Mouse (Mus musculus) lung, postnatal 10 days (tissue): ENCODE results near the gene Gm11172.

Experiments used
- DNase-seq: peaks from one replicate; pipeline ENCODE4 v3.0.0; 2021

Gene Gm11172

DNA sequence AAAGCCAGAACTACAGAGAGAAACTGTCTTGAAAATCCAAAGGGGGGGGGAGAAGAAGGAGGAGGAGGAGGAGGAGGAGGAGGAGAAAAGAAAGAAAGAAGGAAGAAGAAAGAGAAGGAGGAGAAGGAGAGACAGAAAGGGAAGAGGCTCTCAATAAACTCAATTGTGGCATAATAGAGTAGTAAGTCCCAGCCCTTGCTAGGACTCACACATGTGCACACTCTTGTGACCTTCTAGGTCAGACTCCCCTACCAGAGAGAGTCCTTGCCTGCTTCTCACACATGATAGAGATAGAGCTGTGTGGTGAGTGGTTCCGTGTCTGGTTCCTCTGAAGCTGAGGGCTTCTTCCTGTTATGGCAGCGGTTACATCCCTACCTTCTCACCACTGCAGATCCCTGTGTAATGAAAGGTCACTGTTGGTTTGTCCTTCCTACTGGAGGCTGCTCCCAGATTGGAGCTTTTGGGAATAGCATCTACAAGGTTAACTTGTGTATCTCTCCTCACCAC is at the start of gene Gm11172:
TSS of gene Gm11172 (plus strand) at position 51 of the 507 bp plus-strand sequence.
- DNase-seq: no peak

DNA sequence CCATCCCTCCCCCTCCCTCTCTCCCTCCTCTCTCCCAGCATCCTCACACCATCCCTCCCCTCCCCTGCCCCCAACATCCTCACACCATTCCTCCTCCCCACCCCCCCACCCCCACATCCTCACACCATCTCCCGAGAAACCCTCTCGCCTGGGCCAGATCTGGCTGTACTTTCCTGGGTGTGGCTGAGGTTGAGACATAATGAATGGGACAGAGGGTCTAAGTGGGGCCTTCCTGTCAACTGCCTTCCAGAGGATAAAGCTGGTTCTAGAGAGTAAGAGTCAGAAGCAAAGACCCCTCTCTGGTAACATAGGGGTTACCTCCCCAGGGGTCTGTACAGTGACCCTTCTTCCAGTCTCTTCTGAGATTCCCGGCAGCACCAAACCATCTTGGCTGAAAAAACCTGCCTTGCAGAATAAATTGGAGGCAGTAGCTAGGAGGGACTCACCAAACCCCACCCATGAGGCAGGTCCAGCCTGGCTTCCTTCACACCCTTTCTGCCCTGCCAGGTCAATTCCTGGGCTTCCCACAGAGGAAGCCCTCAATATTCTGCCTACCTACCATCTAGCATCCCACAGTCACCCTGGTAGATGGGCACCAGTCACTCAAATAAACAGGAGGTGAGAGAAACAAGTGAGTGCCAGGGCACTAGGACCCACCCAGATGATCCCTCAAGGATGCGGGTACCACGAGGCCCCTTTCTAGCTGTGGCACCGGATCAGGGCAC is 49.0 kb upstream of the Gm11172 start:
- DNase-seq: no peak

DNA sequence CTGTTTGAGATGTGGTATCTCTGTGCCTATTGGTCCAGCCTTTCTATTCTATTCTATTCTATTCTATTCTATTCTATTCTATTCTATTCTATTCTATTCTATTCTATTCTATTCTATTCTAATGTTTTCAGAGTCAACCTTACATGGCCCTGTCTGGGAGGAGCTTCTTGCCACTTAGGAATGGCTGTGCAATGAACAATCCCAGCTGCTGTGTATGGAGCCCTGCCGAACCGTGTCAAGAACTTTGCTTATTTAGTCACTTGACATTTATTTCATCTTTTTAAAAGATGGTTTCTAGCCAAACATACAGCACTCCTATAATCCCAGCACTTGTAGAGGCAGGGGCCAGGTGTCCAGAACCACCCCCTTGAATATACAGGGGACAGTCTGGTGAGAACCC is 48.4 kb upstream of the Gm11172 start:
- peak; percentile 69 for DNase-seq

DNA sequence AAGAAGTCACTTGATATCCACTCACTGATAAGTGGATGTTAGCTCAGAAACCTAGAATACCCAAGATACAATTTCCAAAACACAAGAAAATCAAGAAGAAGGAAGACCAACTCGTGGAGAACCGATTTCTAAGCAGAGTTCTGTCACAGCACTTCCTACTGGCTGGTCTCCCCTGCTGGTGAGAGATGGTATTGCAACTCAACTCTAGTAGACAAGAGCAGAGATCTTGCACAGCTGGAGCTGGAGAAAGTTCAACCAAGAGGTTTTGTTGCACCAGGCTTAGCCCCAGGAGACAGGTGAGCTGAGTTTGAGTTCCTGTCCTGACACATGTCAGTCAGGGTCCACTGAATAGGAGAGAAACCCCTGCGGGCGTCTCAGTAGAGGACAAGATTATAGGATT is 45.6 kb upstream of the Gm11172 start:
- DNase-seq: peak; percentile 89

DNA sequence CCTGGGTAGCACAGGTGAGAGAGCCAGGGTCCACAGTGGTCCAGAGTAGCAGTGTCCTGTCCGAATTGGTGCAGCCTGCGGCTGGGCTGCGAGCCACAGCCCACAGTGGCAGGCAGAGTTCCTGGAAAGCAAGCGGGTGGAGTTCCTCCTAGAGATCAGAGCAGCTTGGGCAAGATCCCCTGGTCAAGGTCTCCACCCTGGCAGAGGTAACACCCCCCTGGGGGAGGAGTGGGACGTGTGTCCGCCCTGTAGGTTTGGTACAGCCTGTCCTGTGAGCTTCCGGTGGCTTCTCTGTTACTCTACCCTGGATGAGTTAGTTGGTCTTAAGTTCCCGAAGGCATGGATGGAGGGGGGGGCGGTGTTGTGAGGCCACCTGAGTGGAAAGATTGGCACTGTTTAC is 43.9 kb upstream of the Gm11172 start:
- DNase-seq: no peak

DNA sequence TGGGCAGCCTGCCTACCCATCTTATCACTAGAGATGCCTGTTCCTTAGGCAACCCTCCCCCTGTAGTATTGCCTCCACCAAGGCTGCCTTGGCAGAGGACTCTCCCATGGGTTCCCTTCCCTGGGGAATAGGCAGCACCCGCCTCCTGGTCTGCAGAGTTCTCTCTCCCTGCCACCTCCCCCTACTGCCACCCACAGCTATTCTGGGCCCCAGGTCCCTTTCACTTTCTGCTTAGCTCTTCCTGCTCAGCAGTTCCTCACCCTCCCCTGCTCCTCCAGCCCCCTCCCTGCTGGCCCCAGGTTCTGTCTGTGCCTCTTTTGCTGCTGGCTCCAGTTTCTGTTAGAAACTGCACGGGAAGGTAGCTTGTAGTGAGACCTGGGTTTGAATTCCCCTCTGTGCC is 43.1 kb upstream of the Gm11172 start:
- DNase-seq: no peak

DNA sequence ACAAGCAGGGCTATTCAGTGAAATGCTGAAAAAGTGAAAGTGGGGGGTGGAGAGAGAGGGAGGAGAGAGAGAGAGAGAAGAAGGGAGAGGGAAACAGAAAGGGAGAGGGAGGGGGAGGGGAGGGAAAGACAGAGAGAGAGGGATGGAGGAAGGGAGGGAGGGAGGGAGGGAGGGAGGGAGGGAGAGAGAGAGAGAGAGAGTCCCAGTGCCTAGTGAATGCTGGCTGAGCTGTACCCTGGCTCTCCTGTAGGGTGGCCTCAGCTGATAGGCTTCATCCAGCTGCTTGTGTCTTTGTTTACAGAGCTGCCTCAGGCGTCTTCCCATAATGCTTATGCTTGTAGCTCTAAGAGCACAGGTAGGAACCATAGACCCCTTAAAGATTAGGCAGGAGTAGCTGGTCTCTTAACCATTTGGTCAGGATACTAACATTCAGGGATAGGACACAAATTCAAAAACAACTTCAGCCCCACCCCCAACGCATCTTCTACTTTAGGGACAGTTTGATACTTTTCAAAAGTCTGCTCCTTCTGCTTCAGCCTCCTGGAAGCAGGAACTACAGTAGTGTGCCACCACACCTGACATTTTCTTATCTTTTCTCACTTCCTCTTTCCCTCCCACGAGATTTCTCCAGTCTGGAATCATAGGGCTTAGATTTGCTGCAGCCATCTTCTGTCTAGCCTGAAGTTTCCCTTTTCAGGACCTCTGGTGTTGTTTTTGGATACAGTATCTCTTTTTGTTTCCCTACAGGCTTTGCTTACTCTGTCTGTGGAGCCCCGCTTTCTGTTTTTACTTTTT is 42.0 kb upstream of the Gm11172 start:
- DNase-seq: no peak

DNA sequence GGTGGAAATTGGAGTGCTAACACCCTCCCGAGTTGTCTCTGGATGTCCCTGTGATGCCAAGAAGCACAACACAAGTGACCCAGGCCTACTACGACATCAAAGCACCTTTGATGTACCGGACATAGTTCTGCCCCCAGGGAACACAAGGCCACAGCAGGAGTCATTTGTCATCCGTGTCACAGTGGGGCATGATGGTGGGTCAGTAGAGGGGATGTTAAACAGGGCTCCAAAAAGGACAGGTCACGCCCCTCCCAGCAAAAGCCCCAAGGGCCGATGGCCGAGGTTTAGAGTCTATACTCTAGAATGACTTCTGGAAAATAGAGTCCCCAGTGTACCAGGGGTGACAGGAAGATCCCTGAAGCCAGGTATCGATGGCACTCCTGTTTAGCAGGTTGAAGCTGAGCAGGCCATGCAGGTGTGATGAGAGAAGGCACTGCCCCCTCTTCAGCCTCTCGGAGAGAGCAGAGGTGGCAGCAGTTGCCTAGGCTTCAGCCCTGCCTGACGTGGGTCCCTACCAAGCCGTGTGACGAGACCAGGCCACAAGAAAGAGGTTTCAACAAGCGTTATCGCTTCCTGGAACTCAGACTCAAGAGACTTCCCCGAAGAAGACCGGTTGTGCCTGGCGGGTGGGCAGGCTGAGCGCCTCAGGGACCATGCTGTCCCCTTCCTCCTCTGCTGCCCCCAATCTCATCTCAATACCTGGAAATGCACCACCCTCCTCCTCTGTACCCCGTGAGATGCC is 40.8 kb upstream of the Gm11172 start:
- DNase-seq: no peak

DNA sequence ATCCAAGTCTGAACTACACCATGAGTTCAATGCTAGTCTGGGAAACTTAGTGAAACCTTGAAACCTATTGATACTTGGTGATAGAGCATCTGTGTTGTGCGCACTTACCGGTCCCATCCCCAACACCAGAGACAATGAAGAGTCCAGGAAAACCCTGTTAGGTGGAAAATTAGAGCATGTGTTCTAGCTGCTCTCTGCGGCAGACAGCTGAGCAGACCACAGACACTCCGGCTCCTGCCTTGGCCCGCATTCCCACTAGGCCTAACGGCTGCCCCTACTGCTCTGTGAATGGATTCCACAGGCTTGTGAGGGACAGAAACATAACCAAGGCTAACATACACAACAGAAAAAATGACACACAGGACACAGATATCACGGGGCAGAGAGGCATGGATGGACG is 39.2 kb upstream of the Gm11172 start:
- no peak for DNase-seq

DNA sequence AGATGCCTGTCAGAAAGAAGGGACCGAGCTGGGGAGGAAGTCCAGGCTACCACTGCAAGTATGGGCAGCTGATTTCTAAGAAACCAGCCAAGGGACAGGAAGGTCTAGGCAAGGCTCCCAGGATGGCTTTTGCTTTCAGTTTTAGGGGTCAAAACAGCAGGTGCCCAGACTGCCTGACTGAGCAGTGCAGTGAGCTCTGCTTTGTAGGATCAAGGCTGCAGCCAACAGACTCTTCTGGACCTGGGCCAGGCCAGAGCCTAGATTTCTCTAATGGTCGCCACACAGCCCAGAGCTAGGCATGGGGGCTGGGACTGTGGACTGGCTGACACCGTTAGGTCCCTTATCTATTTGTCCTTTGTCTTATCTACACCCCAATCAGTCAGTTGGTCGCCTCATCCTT is 38.0 kb upstream of the Gm11172 start:
- no peak for DNase-seq

DNA sequence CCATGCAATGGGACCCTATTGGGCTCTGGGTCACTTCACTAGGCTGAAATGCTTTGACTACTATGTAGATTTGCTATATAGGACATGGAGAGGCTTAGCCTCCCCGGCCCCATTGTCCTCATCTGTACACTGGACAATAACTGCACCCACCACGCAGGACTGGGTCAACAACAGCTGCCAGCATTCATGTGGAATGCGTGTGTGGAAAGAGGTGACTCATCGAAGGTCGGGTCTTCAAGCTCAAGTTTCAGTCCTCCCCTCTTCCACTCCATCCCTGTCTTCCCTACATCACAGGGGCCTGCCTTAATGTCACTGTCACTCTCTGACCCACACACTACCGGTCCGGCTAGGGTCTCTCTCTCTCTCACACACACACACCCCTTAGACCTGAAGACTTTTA is 36.4 kb upstream of the Gm11172 start:
- DNase-seq: no peak

DNA sequence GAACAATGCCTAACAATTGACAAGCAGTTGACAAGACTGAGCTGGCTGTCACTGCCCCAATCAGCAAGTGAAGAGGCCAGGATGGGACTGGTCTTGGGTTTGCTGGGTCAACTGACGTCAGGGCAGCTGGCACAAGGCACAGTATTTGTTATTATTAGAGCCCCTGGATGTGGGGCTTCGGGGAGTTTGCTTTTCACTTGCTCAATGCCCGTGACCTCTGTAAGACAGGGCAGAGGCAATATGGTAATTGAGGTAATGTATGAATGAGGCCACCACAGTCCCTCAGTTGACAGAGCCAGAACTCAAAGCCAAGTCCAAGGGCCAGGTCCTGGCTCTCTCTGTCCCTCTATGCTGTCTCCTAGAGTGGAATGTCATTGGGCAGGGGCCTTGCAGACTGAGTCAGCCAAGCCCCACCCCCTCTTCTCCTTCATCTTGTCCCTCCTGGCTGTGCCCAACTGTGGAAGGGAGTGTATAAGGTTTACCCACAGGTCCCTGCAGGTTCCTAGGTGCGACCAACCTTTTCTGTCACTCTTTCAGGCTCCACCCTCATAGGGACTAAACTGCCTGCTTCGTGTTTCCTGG is 35.0 kb upstream of the Gm11172 start:
- no peak for DNase-seq

DNA sequence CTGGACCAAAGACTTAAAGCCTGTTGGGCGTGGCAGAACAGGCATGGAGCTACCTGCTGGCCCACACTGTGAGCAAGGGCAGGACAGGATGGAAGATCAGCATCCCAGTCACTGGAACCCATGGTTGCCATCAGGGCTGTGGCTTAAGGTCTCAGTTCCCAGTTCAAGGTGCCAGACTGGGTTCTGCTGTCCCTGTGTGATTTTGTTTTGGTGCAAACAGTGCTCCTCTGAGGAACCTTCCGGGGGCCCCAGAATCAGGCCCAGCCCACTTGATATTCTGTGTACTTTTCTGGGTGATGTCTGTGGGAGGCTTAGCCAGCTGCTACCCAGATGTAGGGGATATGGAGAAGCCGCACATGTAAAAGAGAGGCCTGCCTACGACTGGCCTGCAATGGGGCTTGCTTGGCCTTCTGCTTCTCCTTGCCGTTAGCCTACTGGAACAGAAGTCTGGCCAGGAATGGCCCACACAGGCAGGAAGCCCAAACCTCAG is 32.0 kb upstream of the Gm11172 start:
- no peak for DNase-seq

DNA sequence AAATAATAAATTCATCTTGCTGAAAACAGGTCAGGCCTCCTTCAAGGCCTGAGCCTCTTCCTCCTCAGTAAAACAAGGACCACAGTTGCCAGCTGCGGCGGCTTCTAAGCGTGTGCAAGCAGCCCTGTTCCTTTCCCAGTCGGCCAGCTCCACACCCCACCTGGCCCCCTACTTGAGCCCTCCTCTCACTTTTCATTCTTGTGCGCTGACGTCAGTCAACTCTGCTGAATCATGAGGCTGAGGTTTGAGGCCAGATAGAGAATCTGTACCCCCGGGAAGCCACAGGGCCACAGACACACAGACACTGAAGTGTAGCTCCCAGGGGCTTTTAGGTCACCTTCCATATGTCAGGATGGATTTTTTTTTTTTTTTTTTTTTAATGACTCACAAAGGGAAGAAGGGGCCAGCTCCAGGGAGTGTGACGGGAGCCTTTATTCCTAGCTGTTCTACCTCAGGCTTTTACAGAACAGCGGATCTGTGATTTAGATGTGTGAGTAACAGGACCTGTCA is 30.8 kb upstream of the Gm11172 start:
- no peak for DNase-seq

DNA sequence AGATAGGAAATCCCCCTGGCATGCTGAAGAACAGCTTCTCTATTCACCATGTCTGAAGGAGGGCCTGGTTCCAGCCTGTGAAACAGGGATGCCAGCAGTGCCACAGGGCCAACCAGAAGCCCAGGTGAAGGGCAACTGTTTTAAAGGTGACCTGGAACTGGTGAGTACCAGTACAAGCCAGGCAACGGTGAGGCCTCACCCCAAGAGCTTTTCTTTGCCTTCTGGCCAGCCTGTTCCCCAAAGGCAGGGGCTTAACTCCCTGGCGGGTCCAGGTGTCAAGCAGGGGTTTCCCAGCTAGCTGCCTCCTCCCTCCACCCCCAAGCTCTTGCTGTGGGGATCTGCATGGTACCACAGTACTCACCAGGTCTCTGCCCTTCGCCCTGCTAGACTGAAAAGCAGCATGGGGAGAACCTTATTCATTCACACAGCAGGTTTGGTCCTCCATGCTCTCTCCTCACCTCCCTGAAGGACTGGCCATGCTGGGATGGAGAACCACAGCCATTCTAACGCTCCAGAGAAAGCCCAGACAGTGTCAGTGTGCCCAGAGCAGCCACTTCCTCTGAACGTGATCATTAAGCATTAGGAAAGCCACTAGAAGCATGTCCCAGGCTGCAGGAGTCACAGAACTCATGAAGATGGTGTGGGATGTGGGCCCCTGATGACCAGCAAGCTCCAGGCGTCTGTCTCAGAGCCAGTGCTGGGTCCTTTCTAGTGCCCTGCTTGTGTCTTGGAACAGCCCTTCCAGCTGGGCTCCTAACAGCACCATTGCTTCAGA is 30.2 kb upstream of the Gm11172 start:
- DNase-seq: no peak

DNA sequence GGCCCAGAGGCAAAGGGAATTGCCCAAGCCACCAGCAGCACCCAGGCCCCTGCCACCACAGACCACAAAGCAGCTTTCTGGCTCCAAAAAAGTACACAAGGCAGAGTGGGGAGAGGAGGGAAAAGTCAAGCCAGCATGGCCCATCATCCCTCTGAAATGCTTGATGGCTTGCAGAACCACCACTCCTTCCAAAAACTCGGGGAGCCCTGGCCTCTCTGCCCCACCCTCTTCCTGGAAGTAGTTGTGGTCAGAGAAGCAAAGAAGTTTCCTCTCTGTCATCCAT is 29.6 kb upstream of the Gm11172 start:
- no peak for DNase-seq

DNA sequence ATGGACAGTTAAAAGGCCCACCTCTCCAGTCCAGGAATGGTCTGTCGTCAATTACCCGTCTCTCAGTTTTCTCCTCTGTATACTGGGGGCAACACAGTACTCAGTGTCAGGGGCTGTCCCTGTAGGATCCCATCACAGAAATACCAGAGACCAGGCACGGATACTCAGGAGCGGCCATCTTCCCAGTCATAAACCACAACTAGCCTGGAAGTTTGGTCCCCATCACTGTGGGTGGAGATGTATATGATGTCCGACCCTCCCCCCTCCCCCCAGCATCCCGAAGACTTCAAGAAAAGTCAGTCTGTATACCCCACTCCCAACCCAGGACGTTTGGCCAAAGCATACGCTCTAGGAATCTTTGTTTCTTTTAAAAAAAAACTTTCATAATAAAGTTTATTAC is 29.3 kb upstream of the Gm11172 start:
- no peak for DNase-seq

DNA sequence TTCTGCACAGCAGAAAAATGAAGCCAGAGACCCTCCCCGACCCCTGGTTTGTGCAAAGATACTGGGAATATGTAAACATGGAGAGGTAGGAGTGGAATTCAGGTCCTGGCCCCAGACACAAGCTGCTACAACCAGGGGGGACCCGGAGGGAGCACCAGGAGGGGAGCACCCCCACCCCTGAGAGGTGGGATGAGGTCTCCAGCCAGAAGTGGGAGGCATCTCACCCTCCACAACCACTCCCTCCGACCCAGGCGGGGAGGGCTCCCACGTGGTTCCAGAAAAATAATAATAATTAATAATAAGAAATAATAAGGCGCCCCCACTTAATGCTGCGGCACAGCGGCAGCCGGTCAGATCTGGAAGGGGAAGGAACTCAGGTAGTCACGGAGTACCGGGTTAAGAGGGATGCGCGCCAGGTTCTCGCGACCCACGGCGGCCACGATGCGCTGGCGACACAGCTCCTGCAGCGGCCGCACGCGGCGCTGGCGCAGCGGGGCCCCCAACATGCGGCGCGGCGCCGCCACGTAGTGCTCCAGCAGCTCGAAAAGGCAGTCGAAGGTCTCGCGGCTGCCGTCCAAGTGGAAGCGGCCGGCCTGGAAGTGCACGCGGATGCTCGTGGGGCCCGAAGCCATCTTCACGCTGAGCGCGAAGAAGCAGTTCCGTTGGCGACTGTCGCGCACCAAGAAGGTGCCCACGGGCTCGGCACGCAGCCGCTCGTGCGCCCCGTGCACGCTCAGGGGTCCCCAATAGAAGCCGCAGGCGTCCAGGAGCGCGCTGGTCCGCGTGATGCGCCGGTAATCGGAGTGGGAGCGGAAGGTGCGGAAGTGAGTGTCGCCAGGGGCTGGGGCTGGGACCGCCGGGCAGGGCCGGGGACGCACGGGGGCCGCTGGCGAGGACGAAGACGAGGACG is 28.6 kb upstream of the Gm11172 start:
- DNase-seq: peak; percentile 64

DNA sequence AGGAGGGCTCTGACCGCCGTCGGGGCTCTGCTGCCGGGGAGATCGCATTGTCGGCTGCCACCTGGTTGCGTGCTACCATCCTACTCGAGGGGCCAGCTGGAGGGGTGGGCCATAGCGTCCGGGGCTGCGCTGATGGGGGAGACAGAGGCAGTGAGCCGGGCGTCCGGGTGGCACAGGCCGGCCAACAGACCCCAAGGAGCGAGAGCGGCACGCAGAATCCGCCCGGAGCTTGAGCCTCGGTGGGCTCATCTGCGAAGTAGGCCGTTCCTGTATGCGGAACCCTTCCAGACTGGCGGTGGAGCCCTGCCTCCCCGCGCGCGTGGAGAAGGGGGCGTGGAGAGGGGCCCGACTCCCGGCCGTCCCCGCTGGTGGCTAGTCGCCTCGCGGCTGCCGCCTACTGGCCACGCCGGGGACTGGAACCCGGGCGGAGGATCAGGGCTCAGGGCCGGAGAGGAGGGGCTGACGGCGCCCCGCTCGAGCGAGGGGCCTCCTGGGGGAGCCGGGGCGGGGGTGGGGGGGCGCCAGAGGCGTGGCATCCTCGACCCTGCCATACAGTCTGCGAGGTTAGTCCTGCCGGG is 27.8 kb upstream of the Gm11172 start:
- DNase-seq: peak; percentile 96

DNA sequence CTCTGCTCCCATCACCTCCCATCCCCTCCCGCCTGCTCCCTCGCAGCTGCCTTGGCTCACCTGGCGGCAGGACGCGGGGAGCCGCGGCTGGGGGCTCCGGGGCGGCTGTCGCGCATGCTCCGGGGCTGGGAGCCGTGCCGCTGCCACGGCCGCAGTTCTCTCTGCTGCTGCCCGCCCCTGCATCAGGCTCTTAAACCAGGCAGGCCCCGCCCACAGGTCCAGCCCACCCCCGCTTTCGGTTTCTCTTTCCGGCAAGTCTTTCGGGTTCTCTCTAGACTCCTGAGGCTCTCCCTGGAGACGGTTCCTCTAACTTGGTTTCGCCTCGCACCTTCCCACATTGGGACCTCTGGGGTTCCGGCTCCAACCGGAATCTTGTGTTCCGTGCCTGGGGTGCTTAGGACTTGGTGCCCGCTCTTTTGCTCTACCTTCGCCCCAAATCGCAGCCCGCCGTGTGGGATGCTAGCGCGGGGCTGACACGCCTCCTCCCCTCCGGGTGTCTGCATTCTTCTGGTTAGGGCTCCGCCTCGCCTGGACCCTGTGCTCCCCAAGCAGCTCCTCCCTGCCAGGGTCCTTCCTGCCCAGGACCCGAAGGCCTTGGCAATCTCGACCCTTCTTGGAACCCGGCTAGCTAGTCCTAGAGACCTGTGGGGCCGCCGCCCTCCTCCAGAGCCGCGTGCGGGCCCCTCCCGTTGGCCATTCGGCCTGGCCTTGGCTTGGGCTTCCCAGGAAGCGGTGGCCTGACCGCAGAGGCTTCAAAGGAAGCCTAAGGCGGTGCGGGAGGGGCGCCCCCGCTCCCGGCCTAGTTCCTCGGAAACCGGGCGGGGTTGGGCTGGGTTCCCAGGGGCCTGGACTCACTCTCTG is 27.1 kb upstream of the Gm11172 start, which contains the start of gene Socs1:
TSS of gene Socs1 (minus strand) at position 166 of the 861 bp plus-strand sequence.
- DNase-seq: peak; percentile 94
